Mouse (Mus musculus) limb, embryonic 14.5 days (tissue): ENCODE measurements around the gene Arfgef2. TPM values are rescaled to one million over a fixed set of nuclear protein-coding genes. Genes with fewer than 3 reads are reported as not detected.

ENCODE experiments used
- ATAC-seq: fragments of 200-750 bp; cut with Nextera tagmentation; 2 replicates; pipeline ENCODE4 v1.8.0; 2017; ENCODE audit warnings: low read depth, moderate number of reproducible peaks, moderate TSS enrichment; ENCODE audit not compliant: low FRiP score
- DNase-seq: peaks from one replicate; pipeline ENCODE4 v3.0.0-alpha.2; 2015; ENCODE audit warnings: low spot score
- H3K27ac ChIP-seq: fragments of 300-500 bp; sonication (generic); replicated peaks from 2 replicates; pipeline ENCODE4 v1.5.1; 2014; ENCODE audit warnings: low read depth, mild to moderate bottlenecking, low read length, moderate library complexity, mixed read lengths
- H3K27me3 ChIP-seq: fragments of 300-500 bp; sonication (generic); 2 replicates; pipeline ENCODE4 v1.6.1; 2014; ENCODE audit warnings: low read length, mixed read lengths; ENCODE audit not compliant: control insufficient read depth, insufficient read depth
- H3K36me3 ChIP-seq: fragments of 300-500 bp; sonication (generic); 2 replicates; pipeline ENCODE4 v1.6.1; 2014; ENCODE audit warnings: mild to moderate bottlenecking, low read length, moderate library complexity, mixed read lengths; ENCODE audit not compliant: control insufficient read depth, insufficient read depth
- H3K4me1 ChIP-seq: fragments of 300-500 bp; sonication (generic); 2 replicates; pipeline ENCODE4 v1.6.1; 2014; ENCODE audit warnings: antibody characterized with exemption, low read length, mixed read lengths; ENCODE audit not compliant: control insufficient read depth, insufficient read depth
- H3K4me2 ChIP-seq: fragments of 300-500 bp; sonication (generic); replicated peaks from 2 replicates; pipeline ENCODE4 v1.6.1; 2014; ENCODE audit warnings: low read depth, mild to moderate bottlenecking, low read length, moderate library complexity; ENCODE audit not compliant: severe bottlenecking
- H3K4me3 ChIP-seq: fragments of 300-500 bp; sonication (generic); replicated peaks from 2 replicates; pipeline ENCODE4 v1.5.1; 2014; ENCODE audit warnings: low read length
- H3K9ac ChIP-seq: fragments of 300-500 bp; sonication (generic); 2 replicates; pipeline ENCODE4 v1.6.1; 2014; ENCODE audit warnings: mild to moderate bottlenecking, low read depth, low read length, moderate library complexity; ENCODE audit not compliant: severe bottlenecking
- H3K9me3 ChIP-seq: fragments of 300-500 bp; sonication (generic); 2 replicates; pipeline ENCODE4 v1.6.1; 2016; ENCODE audit warnings: low read length; ENCODE audit not compliant: control insufficient read depth
- POLR2A ChIP-seq: fragments of 200-500 bp; IDR thresholded peaks from 2 replicates; pipeline ENCODE4 v1.8.0; 2012; ENCODE audit warnings: inconsistent platforms, mild to moderate bottlenecking, moderate library complexity, borderline replicate concordance; ENCODE audit not compliant: insufficient read depth, insufficient read length; ENCODE audit errors: extremely low read depth
- WGBS: fragments of 180-500 bp; shearing (Covaris S2); extraction: QIAGEN DNeasy Blood & Tissue Kit; methylation state at CpG from one replicate; pipeline ENCODE4 v1.1.7; 2014; 5-methylcytosine and 5-hydroxymethylcytosine counted together
- polyA plus RNA-seq, 2 experiments: library from polyadenylated mRNA; depleted of rRNA in 1 of 2; stranded (reverse) in 1 of 2; unstranded in 1 of 2; fragments of >200 nt; fragmentation: Nextera tagmentation in 1 of 2; extraction: Ambion mirVana in 1 of 2; gene quantifications; 2 replicates each; pipeline versions ENCODE4 v1.2.1 to v1.2.3; 2012 to 2014

Gene Arfgef2
- polyA plus RNA-seq, 2 experiments = 6.1 to 10.5 TPM

DNA sequence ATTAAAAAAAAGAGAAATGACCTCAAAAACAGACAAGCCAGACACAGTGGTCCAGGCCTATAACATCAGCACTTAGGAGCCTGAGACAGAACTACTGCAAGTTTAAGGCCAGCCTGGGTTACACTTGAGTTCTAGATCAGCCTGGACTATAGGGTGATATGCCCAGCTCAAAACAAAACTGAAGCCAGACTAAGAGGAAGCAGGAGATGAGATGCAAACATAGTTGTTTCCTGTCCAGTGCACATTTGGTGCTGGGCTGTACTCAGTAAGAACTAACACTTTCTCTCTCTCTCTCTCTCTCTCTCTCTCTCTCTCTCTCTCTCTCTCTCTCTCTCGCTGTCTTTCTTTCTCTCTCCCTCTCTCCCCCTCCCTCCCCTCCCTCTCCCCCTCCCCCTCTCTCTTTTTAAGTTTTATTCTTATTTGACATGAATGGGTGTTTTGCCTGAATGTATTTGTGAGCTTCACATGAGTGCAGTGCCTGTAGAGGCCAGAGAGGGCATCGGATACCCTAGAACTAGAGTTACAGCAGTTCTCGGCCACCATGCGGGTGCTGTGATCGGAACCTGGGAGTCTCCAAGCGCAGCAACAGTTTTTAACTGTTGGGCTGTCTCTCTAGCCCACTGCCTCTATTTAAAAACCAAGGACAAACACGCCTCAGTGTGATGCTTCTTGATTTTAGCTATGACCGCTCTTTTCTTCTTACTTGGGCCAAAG lies 95.6 kb downstream of the Arfgef2 start:
- ATAC-seq (no peak), DNase-seq (no peak)
- Histone ChIP-seq H3K4me1 (no peaks in the 10 kb centered on the region), H3K27me3 (no peaks in the 10 kb centered on the region), H3K9me3 (no peaks in the 10 kb centered on the region), H3K4me2 (no peak overlapping the region), H3K9ac (no peak overlapping the region), H3K4me3 (no peak overlapping the region), H3K36me3 (peaks cover 4% of the 10 kb centered on the region; the same call in 1 of the 2 replicates), H3K27ac (no peak overlapping the region)
- TF ChIP-seq POLR2A = no peak
- 89% methylated on average over 8 of the region's 8 CpGs for WGBS

DNA sequence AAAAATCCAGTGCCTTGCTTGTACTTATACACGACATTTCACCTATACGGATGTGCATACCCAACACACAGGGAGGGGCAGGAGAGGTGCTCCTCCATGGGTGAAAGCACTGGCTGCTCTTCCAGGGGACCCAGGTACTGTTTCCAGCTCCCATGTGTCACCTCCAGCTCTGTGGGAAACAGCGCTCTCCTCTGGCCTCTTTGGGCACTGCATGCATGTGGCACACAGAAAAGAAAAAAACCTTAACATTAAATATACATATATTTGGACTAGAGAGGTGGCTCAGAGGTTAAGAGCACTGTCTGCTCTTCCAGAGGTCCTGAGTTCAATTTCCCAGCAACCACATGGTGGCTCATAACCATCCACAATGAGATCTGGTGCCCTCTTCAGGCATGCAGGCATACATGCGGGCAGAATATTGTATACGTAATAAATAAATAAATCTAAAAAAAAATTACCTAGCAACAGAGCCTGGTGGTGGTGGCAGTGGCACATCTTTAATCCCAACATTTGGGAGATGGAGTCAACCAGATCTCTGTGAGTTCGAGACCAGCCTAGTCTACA lies 98.4 kb downstream of the Arfgef2 start:
- Histone ChIP-seq H3K27ac (no peak overlapping the region), H3K9ac (no peak overlapping the region), H3K27me3 (no peaks in the 10 kb centered on the region), H3K4me1 (peaks cover 9% of the 10 kb centered on the region), H3K9me3 (no peaks in the 10 kb centered on the region), H3K4me3 (no peak overlapping the region), H3K4me2 (no peak overlapping the region), H3K36me3 (peaks cover 3% of the 10 kb centered on the region; the same call in 1 of the 2 replicates)
- DNase-seq = no peak
- 91% methylated on average over 6 of the region's 6 CpGs for WGBS
- ATAC-seq = no peak
- TF ChIP-seq POLR2A = no peak

DNA sequence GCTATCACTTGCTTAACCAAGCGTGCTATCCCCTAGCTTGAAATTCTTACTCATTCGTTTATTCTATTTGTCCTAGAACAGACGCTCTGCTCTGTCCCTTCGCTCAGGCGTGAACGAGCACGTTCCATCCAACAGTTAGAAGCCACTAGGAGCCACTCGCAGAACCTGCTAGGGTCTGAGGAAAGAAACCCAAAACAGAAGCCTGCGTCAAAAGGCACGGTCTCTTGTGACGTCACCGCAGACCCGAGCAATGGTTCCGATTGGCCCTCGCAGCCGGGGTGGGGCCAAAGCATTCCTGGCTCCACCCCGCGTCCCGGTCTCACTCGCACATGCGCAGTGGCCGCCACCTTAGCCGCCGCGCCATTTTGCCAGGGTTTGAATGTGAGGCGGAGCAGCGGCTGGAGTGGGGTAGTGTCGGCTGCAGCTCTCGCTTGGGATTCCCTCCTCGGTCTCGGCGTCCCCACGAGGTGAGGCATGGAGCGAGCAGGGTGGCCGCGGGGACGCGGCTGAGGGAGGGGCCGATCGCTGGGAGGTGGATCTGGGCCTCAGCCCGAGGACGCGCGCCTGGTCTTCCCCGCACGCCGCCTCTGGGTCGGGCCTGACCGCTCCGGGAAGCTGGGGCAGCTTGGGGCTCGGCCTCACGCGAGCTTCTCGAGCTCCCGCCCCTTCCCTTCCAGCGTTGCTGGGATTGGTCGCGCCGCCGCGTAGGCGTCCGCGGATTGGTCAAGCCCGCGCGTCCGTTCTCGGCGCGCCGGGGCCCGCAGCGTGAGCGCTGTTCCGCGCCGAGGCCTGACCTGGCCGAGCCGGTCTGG lies 100.5 kb downstream of the Arfgef2 start, which contains the start of gene Cse1l:
Cse1l (plus strand) TSS at position 330 of the 812 bp plus-strand sequence.
- TF ChIP-seq POLR2A = peak; percentile 70; the same call in 1 of the 2 replicates
- ATAC-seq = peak; percentile 97
- Histone ChIP-seq H3K4me1 (peaks cover 9% of the 10 kb centered on the region), H3K36me3 (peaks cover 8% of the 10 kb centered on the region; the same call in 1 of the 2 replicates), H3K27me3 (no peaks in the 10 kb centered on the region), H3K9ac (peak within 1 kb of the TSS; percentile 74), H3K27ac (peak within 1 kb of the TSS; percentile 95), H3K4me3 (peak within 1 kb of the TSS; percentile 75), H3K9me3 (no peaks in the 10 kb centered on the region), H3K4me2 (peak within 1 kb of the TSS; percentile 78)
- peak; percentile 99 for DNase-seq
- under 1% methylated on average over 56 of the region's 80 CpGs for WGBS

DNA sequence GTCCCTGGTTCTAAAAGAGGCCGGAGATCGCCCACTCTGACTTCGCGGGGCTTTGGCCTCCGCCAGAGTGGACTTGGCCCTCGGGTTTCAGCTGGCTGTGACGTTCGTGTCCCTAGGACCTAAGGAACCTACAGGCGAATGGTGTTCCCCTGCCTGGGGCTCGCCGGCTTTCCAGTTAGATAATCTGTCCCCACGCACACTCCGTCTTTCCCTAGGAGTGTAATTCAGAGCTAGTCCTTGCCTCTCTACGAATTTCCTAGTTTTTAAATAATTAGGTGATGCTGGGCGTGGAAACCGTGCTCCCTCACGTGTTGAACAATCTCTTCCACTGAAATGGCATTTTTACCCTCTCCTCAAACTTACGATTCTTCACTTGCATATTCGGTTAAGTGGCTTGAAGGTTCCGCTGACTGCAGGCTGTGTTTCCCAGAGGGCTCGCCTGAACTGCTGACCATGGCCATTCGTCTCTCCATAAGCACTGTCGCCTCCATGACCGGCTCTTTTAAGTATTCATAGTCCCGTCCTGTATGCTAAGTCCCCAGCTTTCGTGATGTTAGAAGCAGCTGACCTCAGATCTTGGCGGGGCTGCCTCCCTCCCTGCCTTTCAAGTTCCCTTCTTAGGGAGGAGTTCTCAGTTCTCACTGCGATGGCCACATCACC lies 101.3 kb downstream of the Arfgef2 start:
- H3K4me2 ChIP-seq = peak overlapping the region; percentile 78
- no peak for TF ChIP-seq POLR2A
- WGBS = under 1% methylated on average over 28 of the region's 28 CpGs
- H3K9me3 ChIP-seq = no peaks in the 10 kb centered on the region
- H3K9ac ChIP-seq = peak overlapping the region; percentile 74
- peaks cover 9% of the 10 kb centered on the region for H3K4me1 ChIP-seq
- peaks cover 10% of the 10 kb centered on the region; the same call in 1 of the 2 replicates for H3K36me3 ChIP-seq
- DNase-seq = no peak
- H3K27ac ChIP-seq = peak overlapping the region; percentile 95
- H3K4me3 ChIP-seq = peak overlapping the region; percentile 75
- ATAC-seq = peak; percentile 13
- no peaks in the 10 kb centered on the region for H3K27me3 ChIP-seq

DNA sequence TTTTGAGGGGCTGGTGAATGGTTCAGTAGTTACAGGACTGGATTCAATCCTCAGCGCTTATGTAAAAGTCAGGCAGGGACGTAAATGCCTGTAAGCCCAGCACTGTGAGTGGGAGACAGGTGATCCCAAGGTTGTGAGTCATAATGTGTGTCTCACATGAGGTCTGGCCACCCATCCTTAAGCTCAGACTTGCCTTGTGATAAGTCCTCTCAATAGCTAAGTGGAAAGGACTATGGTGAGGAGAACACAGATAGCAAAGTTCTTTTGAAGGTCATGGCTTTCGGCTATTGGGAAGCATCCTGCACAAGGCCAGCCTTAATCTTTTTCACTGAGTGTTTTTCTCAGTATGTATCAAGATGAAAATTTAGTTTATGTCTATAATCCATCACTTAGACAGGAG lies 104.3 kb downstream of the Arfgef2 start:
- DNase-seq (no peak), ATAC-seq (no peak)
- no peak overlapping the region for H3K27ac ChIP-seq
- TF ChIP-seq POLR2A = no peak
- WGBS = 95% methylated on average over 3 of the region's 3 CpGs
- no peak overlapping the region for H3K9ac ChIP-seq
- peaks cover 10% of the 10 kb centered on the region; the same call in 1 of the 2 replicates for H3K36me3 ChIP-seq
- no peak overlapping the region for H3K4me2 ChIP-seq
- no peaks in the 10 kb centered on the region for H3K27me3 ChIP-seq
- H3K4me3 ChIP-seq = no peak overlapping the region
- H3K9me3 ChIP-seq = no peaks in the 10 kb centered on the region
- H3K4me1 ChIP-seq = peaks cover 9% of the 10 kb centered on the region
